Mouse (Mus musculus): ENCODE measurements around the gene Camk1d. TPM values are rescaled to one million over a fixed set of nuclear protein-coding genes. Genes with fewer than 3 reads are reported as not detected.

The Camk1d gene
- polyA plus RNA-seq, 1 experiment from 2014 or later = 6.7 TPM

DNA sequence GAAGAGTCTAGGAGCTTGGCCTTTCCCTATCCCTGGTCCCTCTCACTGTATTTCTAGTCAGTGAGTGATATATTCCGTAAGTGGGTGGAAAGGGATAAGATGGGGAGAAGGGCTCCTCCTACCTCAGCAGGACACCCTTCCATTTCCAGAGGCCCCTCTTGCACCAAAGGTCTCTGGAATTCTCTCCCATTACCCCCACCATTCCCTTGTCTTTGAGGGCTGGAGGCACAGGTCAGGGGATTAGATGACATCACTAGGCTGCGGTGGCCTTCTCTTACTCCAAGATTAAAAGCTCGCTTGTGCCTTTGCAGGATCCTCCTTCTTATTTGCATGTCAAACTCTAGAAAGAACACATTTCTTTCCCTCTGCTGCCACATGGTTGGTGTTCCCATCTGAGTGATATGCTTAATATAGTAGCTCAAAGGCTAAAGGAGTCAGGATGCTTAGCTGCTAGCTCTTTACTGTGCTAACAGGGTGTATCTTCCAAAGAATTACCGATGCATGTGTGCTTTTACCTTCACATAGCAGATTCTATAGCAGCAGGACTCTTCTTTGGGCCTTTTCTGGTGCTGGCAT, 244.9 kb downstream of the Camk1d start:
- H3K9me3 ChIP-seq (ENCODE audit: control insufficient read depth, low read length) = no peaks in the 10 kb centered on the region
- no peaks in the 10 kb centered on the region for H3K27me3 ChIP-seq (ENCODE audit: control insufficient read depth, insufficient read depth, low read length)
- no peak overlapping the region for H3K4me2 ChIP-seq (replicated peaks)
- no peak overlapping the region for H3K9ac ChIP-seq
- no peak overlapping the region for H3K4me3 ChIP-seq (replicated peaks; ENCODE audit: low read length)
- DNase-seq (ENCODE audit: low spot score) (no peak), ATAC-seq (ENCODE audit: low FRiP score) (no peak)
- H3K4me1 ChIP-seq (replicated peaks; ENCODE audit: control insufficient read depth, insufficient read depth, low read length) = peaks cover 6% of the 10 kb centered on the region; the same call in 1 of the 2 replicates
- no peaks in the 10 kb centered on the region for H3K36me3 ChIP-seq (replicated peaks; ENCODE audit: control insufficient read depth, insufficient read depth)
- no peak overlapping the region for H3K27ac ChIP-seq
- 76% methylated on average over 4 of the region's 4 CpGs for WGBS

DNA sequence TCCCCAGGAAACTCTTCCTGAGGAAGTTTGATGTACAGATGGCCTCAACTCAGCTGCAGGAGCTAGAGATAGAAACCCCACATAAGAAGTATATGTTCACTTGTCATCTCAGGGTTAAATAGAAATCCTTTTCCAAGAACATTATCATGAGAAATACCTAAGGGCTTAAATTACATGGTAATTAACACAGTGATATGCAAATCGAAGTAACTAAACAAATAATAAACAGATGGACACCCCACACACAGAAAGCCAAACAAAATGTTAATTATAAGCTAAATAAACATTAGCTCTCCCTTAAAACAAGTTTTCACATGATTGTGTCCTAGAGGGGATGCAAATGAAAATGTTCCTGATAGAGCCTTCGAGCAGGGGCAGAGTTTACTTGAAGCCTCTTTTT, 246.8 kb downstream of the Camk1d start:
- no peak overlapping the region for H3K27ac ChIP-seq
- ATAC-seq (ENCODE audit: low FRiP score) (no peak), DNase-seq (ENCODE audit: low spot score) (no peak)
- H3K9me3 ChIP-seq (ENCODE audit: control insufficient read depth, low read length) = no peaks in the 10 kb centered on the region
- no peaks in the 10 kb centered on the region for H3K27me3 ChIP-seq (ENCODE audit: control insufficient read depth, insufficient read depth, low read length)
- H3K4me3 ChIP-seq (replicated peaks; ENCODE audit: low read length) = no peak overlapping the region
- H3K4me2 ChIP-seq (replicated peaks) = no peak overlapping the region
- 48% methylated on average over 2 of the region's 2 CpGs for WGBS
- no peaks in the 10 kb centered on the region for H3K36me3 ChIP-seq (replicated peaks; ENCODE audit: control insufficient read depth, insufficient read depth)
- no peak overlapping the region for H3K9ac ChIP-seq
- H3K4me1 ChIP-seq (replicated peaks; ENCODE audit: control insufficient read depth, insufficient read depth, low read length) = peaks cover 6% of the 10 kb centered on the region; the same call in 1 of the 2 replicates

DNA sequence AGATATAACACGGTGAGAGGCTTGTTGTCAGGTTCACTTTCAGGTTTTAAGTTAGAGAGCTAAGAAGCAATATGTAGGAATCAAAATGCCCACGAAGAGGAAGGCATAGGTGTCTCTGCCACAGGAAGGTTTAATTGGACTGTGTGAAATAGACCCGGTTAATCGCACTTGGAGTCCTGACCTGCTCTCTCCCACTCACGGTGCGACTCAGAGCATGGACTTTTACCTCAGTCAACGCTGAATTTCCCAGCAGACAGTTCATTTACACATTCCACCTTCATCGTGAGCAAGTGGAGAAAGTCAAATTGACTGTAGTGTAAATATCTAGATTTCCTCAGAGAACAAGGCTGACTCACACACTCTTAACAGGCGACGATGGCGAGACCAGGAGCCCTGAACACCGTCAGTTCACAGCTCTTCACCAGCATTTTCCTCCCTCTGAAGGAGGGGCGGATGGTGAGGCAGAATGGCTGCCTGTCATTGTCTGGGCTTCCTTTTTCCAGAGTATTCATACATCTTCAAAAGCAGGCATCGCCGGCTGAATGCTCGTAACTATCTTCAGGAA, 255.6 kb downstream of the Camk1d start:
- Histone ChIP-seq H3K4me3 (replicated peaks; ENCODE audit: low read length) (no peak overlapping the region), H3K27me3 (ENCODE audit: control insufficient read depth, insufficient read depth, low read length) (no peaks in the 10 kb centered on the region), H3K4me2 (replicated peaks) (no peak overlapping the region), H3K9ac (no peak overlapping the region), H3K27ac (no peak overlapping the region), H3K9me3 (ENCODE audit: control insufficient read depth, low read length) (no peaks in the 10 kb centered on the region), H3K4me1 (replicated peaks; ENCODE audit: control insufficient read depth, insufficient read depth, low read length) (no peaks in the 10 kb centered on the region), H3K36me3 (replicated peaks; ENCODE audit: control insufficient read depth, insufficient read depth) (no peaks in the 10 kb centered on the region)
- WGBS = 83% methylated on average over 16 of the region's 16 CpGs
- ATAC-seq (ENCODE audit: low FRiP score) = no peak
- DNase-seq (ENCODE audit: low spot score) = no peak

GRCm38 (mm10) chr2:5458075-5458494, 256.2 kb downstream of the Camk1d start:
- no peak overlapping the region for H3K27ac ChIP-seq
- ATAC-seq (ENCODE audit: low FRiP score) (no peak), DNase-seq (ENCODE audit: low spot score) (no peak)
- no peaks in the 10 kb centered on the region for H3K4me1 ChIP-seq (replicated peaks; ENCODE audit: control insufficient read depth, insufficient read depth, low read length)
- H3K4me3 ChIP-seq (replicated peaks; ENCODE audit: low read length) = no peak overlapping the region
- H3K36me3 ChIP-seq (replicated peaks; ENCODE audit: control insufficient read depth, insufficient read depth) = no peaks in the 10 kb centered on the region
- H3K9me3 ChIP-seq (ENCODE audit: control insufficient read depth, low read length) = no peaks in the 10 kb centered on the region
- H3K4me2 ChIP-seq (replicated peaks) = no peak overlapping the region
- no peaks in the 10 kb centered on the region for H3K27me3 ChIP-seq (ENCODE audit: control insufficient read depth, insufficient read depth, low read length)
- H3K9ac ChIP-seq = no peak overlapping the region
- 89% methylated on average over 5 of the region's 5 CpGs for WGBS

- Histone ChIP-seq H3K9ac (no peak overlapping the region), H3K9me3 (ENCODE audit: control insufficient read depth, low read length) (no peaks in the 10 kb centered on the region), H3K4me2 (replicated peaks) (no peak overlapping the region), H3K36me3 (replicated peaks; ENCODE audit: control insufficient read depth, insufficient read depth) (no peaks in the 10 kb centered on the region), H3K27ac (no peak overlapping the region), H3K4me3 (replicated peaks; ENCODE audit: low read length) (no peak overlapping the region), H3K4me1 (replicated peaks; ENCODE audit: control insufficient read depth, insufficient read depth, low read length) (no peaks in the 10 kb centered on the region), H3K27me3 (ENCODE audit: control insufficient read depth, insufficient read depth, low read length) (no peaks in the 10 kb centered on the region)
- ATAC-seq (ENCODE audit: low FRiP score) = no peak
- 65% methylated on average over 1 of the region's 2 CpGs for WGBS
- no peak for DNase-seq (ENCODE audit: low spot score)
Measured at GRCm38 (mm10) chr2:5456108-5456507, 258.2 kb downstream of the Camk1d start.

DNA sequence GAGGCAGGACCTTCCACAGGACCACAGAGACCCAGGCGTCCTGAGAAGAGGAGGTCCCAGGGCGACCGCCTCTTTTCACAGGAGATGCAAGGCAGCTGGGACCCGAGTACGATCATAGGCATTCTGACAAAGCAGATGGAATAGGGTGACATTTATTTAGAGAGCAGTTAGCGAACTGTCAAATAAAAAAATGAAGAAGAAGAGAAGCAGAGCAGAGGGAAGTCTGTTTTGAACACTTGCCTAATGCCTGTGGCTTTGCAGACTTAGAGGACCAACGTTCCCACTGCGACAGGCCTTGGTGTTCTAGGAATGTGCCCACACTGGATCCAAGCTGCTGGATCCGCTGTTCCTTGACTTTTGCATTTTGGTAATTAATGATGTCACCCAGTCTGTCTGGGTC, 259.5 kb downstream of the Camk1d start:
- Histone ChIP-seq H3K4me3 (replicated peaks; ENCODE audit: low read length) (no peak overlapping the region), H3K27ac (no peak overlapping the region), H3K9me3 (ENCODE audit: control insufficient read depth, low read length) (no peaks in the 10 kb centered on the region), H3K36me3 (replicated peaks; ENCODE audit: control insufficient read depth, insufficient read depth) (no peaks in the 10 kb centered on the region), H3K4me2 (replicated peaks) (no peak overlapping the region), H3K27me3 (ENCODE audit: control insufficient read depth, insufficient read depth, low read length) (no peaks in the 10 kb centered on the region), H3K4me1 (replicated peaks; ENCODE audit: control insufficient read depth, insufficient read depth, low read length) (no peaks in the 10 kb centered on the region), H3K9ac (no peak overlapping the region)
- WGBS = 75% methylated on average over 9 of the region's 9 CpGs
- no peak for DNase-seq (ENCODE audit: low spot score)
- no peak for ATAC-seq (ENCODE audit: low FRiP score)

- WGBS = 98% methylated on average over 2 of the region's 2 CpGs
- no peaks in the 10 kb centered on the region for H3K36me3 ChIP-seq (replicated peaks; ENCODE audit: control insufficient read depth, insufficient read depth)
- H3K9ac ChIP-seq = no peak overlapping the region
- H3K9me3 ChIP-seq (ENCODE audit: control insufficient read depth, low read length) = no peaks in the 10 kb centered on the region
- no peaks in the 10 kb centered on the region for H3K27me3 ChIP-seq (ENCODE audit: control insufficient read depth, insufficient read depth, low read length)
- H3K27ac ChIP-seq = no peak overlapping the region
- no peak overlapping the region for H3K4me2 ChIP-seq (replicated peaks)
- no peak overlapping the region for H3K4me3 ChIP-seq (replicated peaks; ENCODE audit: low read length)
- no peaks in the 10 kb centered on the region for H3K4me1 ChIP-seq (replicated peaks; ENCODE audit: control insufficient read depth, insufficient read depth, low read length)
- ATAC-seq (ENCODE audit: low FRiP score) (no peak), DNase-seq (ENCODE audit: low spot score) (peak; percentile 73)
Measured at GRCm38 (mm10) chr2:5451654-5452053, 262.7 kb downstream of the Camk1d start.

DNA sequence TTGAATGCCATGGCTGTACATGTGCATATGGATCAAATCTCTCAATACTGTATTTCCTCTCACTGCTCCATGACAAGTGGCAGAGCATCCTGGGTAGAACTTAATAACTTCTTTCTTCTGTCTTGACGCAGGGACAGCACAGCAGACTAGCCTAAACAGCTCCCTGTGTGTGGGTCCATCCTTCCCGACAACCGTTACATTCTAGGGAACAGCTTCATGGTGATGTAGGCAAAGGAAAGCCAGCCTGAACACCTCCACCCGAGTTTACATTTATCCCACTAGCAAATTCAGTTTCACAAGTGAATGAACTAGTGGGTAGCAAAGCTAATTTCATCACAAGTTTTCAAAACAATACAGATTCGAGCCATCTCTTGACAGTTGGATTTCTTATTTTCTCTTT, 269.0 kb downstream of the Camk1d start:
- no peaks in the 10 kb centered on the region for H3K9me3 ChIP-seq (ENCODE audit: control insufficient read depth, low read length)
- no peak overlapping the region for H3K9ac ChIP-seq
- ATAC-seq (ENCODE audit: low FRiP score) = no peak
- H3K4me3 ChIP-seq (replicated peaks; ENCODE audit: low read length) = no peak overlapping the region
- H3K4me1 ChIP-seq (replicated peaks; ENCODE audit: control insufficient read depth, insufficient read depth, low read length) = no peaks in the 10 kb centered on the region
- WGBS = 90% methylated on average over 5 of the region's 5 CpGs
- DNase-seq (ENCODE audit: low spot score) = no peak
- no peaks in the 10 kb centered on the region for H3K36me3 ChIP-seq (replicated peaks; ENCODE audit: control insufficient read depth, insufficient read depth)
- no peaks in the 10 kb centered on the region for H3K27me3 ChIP-seq (ENCODE audit: control insufficient read depth, insufficient read depth, low read length)
- H3K4me2 ChIP-seq (replicated peaks) = no peak overlapping the region
- H3K27ac ChIP-seq = no peak overlapping the region

DNA sequence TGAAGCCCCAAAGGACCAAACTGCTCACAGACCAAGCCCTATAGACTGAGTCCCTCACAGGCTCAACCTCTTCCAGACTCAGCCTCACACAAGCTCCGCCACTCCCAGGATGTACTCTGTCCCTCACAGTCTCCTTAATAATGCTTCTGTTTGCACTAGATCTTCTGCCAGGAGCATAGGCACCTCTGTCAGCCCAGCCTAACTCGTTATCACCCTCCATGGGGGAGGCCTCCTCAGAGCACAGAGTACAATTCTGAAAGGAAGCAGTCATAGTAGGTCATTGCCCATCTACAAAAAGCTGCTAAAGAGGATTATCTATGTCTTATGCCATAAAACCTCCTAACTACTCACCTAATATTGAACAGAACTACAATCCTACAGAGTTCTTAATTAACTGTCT, 276.6 kb downstream of the Camk1d start:
- Histone ChIP-seq H3K9me3 (ENCODE audit: control insufficient read depth, low read length) (no peaks in the 10 kb centered on the region), H3K4me3 (replicated peaks; ENCODE audit: low read length) (no peak overlapping the region), H3K9ac (no peak overlapping the region), H3K4me1 (replicated peaks; ENCODE audit: control insufficient read depth, insufficient read depth, low read length) (no peaks in the 10 kb centered on the region), H3K36me3 (replicated peaks; ENCODE audit: control insufficient read depth, insufficient read depth) (no peaks in the 10 kb centered on the region), H3K4me2 (replicated peaks) (no peak overlapping the region), H3K27me3 (ENCODE audit: control insufficient read depth, insufficient read depth, low read length) (no peaks in the 10 kb centered on the region), H3K27ac (no peak overlapping the region)
- DNase-seq (ENCODE audit: low spot score) = no peak
- 53% methylated on average over 2 of the region's 2 CpGs for WGBS
- no peak for ATAC-seq (ENCODE audit: low FRiP score)
